Mouse (Mus musculus) heart, postnatal 14 days (tissue): Measurements from ENCODE around the gene Nsd2. TPM values are rescaled to one million over a fixed set of nuclear protein-coding genes. Genes with fewer than 3 reads are reported as not detected.
A peak's percentile ranks its signal among the peaks of the same experiment; 100 is the strongest.
"Not testable (repeated sequence)": the region's sequence is repeated elsewhere in the genome, so short reads cannot be mapped to it uniquely, and the experiment has no call there.

ENCODE experiments used
- DNase-seq, 2 experiments: peaks; one replicate each; pipeline ENCODE4 v3.0.0; 2021 to 2022
- intact Hi-C: fragments of 180-260 bp; cut with DNase I; formaldehyde crosslinking; loops from one replicate; pipeline ENCODE4 v1.15.1; 2025
- microRNA-seq, 2 experiments: library from miRNA; unstranded; fragments of <30 nt; microRNA quantifications; one replicate each; pipeline ENCODE4 v1.2.0; 2021 to 2022
- total RNA-seq, 2 experiments: library from RNA; stranded (reverse); gene quantifications; 2 replicates each; pipeline ENCODE4 v1.2.3; 2021

Gene Nsd2
- total RNA-seq, 2 experiments from 2014 or later = 27.5 to 43.7 TPM

- intact Hi-C loops = no loop called here
Measured at GRCm38 (mm10) chr5:33920924-33921323, 100.4 kb downstream of the Nsd2 start.

GRCm38 (mm10) chr5:33921486-33922235 is 101.1 kb downstream of the Nsd2 start:
- intact Hi-C loops = no loop called here
- DNase-seq = no peak

More at GRCm38 (mm10) chr5:33920924-33921323, 100.4 kb downstream of the Nsd2 start:
- no peak for DNase-seq

DNA sequence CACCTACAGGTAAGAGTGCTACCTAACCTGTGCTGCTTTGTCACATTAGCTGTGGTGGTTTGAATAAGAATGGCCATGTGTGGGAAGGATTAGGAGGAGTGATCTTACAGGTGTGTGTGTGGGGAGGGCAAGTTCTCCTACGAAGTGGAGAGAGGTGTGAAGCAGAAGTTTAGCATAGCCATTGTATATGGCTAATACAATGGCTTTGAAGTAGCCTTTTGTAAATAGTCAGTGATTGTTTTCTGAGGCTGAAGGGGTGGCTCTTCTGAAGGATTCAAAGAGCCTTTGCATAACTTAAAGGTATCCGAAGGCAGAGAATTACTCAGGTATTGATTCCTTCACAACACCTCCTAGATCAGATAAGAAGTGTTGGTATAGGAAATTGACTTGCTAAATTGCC is 102.0 kb downstream of the Nsd2 start:
- DNase-seq = no peak
- intact Hi-C loops = no loop called here

GRCm38 (mm10) chr5:33926170-33926569 is 105.6 kb downstream of the Nsd2 start:
- intact Hi-C loops = no loop called here
- no peak for DNase-seq

GRCm38 (mm10) chr5:33932413-33932812 is 111.9 kb downstream of the Nsd2 start:
- no peak for DNase-seq
- intact Hi-C loops = loop anchor here (10.0 kb wide), 1 partner anchor 278 kb away; the partner anchor contains the start of genes Slbp, Tacc3 and Tmem129

DNA sequence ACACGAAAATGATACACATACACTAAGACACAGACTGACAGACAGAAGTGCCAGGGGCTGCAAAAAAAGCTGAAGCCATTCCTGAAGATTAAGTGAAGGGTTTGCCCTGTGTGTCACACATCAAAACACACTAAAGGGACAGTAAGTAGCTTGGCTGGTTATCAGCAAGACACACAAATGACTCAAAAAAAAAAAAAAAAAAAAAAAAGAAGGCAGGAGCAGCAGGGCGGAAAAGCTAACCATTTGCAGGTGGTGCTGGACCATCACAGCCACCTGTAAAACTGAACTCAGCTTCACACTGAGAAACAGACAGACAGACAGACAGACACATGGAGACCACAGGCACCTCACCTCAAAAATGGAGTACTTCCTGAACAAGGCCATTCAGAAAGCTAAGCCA is 113.6 kb downstream of the Nsd2 start:
- no peak for DNase-seq
- intact Hi-C loops = loop anchor here (10.0 kb wide), 1 partner anchor 279 kb away; the partner anchor contains the start of genes Slbp, Tacc3 and Tmem129

GRCm38 (mm10) chr5:33934877-33935276 is 114.4 kb downstream of the Nsd2 start:
- intact Hi-C loops = loop anchor here (5.0 to 10.0 kb wide), 2 partner anchors 113 to 280 kb away; partner anchors contain the start of genes Nsd2, Slbp, Tacc3 and Tmem129
- no peak for DNase-seq

DNA sequence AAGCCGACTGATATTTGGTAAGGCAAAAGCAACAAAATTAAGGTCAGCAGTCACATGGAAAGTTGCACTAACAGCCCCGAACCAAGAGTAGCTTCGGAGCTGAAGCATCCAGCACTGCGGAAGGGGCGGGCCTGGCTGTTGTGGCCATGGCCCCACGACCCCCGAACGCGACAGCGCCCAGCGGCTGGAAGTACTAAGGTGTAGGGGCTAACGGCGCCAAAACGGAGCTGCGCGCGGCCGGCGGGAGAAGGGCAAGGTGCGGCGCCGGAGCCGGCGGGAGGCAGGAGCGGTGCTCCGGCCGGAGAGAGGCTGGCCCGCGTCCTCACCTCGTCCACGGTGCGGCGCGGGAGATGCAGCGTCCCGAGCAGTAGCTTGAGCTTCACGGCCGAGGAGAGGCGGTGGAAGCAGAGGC is 115.2 kb downstream of the Nsd2 start:
- intact Hi-C loops = loop anchor here (5.0 to 10.0 kb wide), 2 partner anchors 113 to 281 kb away; partner anchors contain the start of genes Nsd2, Slbp, Tacc3 and Tmem129
- DNase-seq = no peak

- intact Hi-C loops = loop anchor here (5.0 to 10.0 kb wide), 2 partner anchors 114 to 281 kb away; partner anchors contain the start of genes Nsd2, Slbp, Tacc3 and Tmem129
- DNase-seq = peak; percentile 98 to 99
Measured at GRCm38 (mm10) chr5:33936120-33936707, 115.7 kb downstream of the Nsd2 start, which contains the start of gene Nelfa. Nelfa (minus strand) TSS chr5:33936413.

DNA sequence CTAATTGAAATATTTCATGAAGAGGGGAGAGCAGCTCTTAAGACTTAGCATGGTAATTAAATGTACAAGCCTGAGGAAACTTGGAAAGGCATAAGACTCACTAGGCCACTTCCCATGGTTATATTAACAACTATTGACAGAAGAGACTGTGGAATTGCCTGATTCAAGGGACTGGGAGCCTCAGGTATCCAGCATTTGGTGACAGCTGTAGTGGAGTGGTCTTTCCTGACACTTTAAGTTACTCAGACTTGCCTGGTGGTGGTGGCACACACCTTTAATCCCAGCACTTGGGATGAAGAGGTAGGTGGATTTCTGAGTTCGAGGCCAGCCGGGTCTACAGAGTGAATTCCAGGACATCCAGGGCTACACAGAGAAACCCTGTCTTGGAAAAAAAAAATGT is 116.7 kb downstream of the Nsd2 start:
- intact Hi-C loops = loop anchor here (5.0 to 10.0 kb wide), 2 partner anchors 115 to 282 kb away; partner anchors contain the start of genes Nsd2, Slbp, Tacc3 and Tmem129
- DNase-seq = no peak

DNA sequence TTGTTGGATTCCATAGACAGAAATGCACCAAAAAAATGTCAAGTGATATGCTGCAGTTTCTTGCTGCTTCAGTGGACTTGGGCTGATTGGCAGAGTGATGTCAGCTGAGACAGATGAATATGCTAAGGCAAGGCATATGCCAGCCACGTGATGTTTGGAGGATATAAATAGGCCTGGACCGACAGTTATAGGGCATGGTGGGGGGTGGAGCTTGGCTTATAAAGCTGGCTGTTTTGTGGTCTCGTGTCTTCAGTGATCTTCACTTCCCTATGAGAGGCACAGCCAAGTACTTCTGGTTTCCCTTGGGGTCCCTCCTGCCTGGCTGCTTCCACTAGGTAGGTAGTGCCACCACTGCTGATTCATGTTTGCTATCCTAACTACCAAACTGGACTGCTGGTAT is 117.9 kb downstream of the Nsd2 start:
- intact Hi-C loops = loop anchor here (5.0 to 10.0 kb wide), 2 partner anchors 116 to 284 kb away; partner anchors contain the start of genes Nsd2, Slbp, Tacc3 and Tmem129
- DNase-seq = peak; percentile 18 to 31

GRCm38 (mm10) chr5:33947035-33947434 is 126.5 kb downstream of the Nsd2 start:
- intact Hi-C loops, DNase-seq: not testable (repeated sequence)

Small RNA genes lying within 50 kb of the gene (microRNA-seq; reads per million reads assigned to microRNA genes)
- 0.54 to 1.3 reads per million in 2 experiments for gene Mir7024

Other genes starting within 250 kb of the Nsd2 start
- 10 to 100 TPM; 31.7 to 32.3 TPM for gene Fam53a, start 191.1 kb upstream of the Nsd2 start, total RNA-seq
- 1 to 10 TPM; 1.4 TPM for gene Gm9903, start 190.8 kb upstream of the Nsd2 start, total RNA-seq
- 10 to 100 TPM; 17.8 to 22.2 TPM for gene Slbp, start 168.2 kb upstream of the Nsd2 start, total RNA-seq
- 10 to 100 TPM in 1 of 2 experiments, 1 to 10 TPM in 1; 6.8 to 12.0 TPM for gene Tacc3, start 162.6 kb upstream of the Nsd2 start, total RNA-seq
- 10 to 100 TPM; 17.0 to 17.8 TPM for gene Tmem129, start 162.3 kb upstream of the Nsd2 start, total RNA-seq
- 10 to 100 TPM; 12.7 to 13.0 TPM for gene Fgfr3, start 99.1 kb upstream of the Nsd2 start, total RNA-seq
- gene Letm1, start 37.9 kb upstream of the Nsd2 start, total RNA-seq = 100 to 1,000 TPM; 148 to 169 TPM
- gene Nelfa, start 115.7 kb downstream of the Nsd2 start, total RNA-seq = 10 to 100 TPM; 11.6 to 12.8 TPM
- gene Gm1673, start 162.7 kb downstream of the Nsd2 start, total RNA-seq = 1 to 10 TPM; 3.7 to 5.2 TPM
- 1 to 10 TPM in 1 of 2 experiments, under 1 TPM in 1; 0.71 to 1.2 TPM for gene Nat8l, start 175.3 kb downstream of the Nsd2 start, total RNA-seq